Mouse (Mus musculus) kidney, embryonic 15.5 days (tissue): ENCODE results near the gene Erbin. TPM values are rescaled to one million over a fixed set of nuclear protein-coding genes. Genes with fewer than 3 reads are reported as not detected.

ENCODE experiments used
- ATAC-seq: fragments of 200-750 bp; cut with Nextera tagmentation; replicated peaks from 2 replicates; pipeline ENCODE4 v1.8.0; 2017; ENCODE audit warnings: moderate TSS enrichment; ENCODE audit not compliant: low FRiP score
- H3K27ac ChIP-seq: fragments of 300-500 bp; sonication (generic); 2 replicates; pipeline ENCODE4 v1.5.1; 2015; ENCODE audit warnings: mild to moderate bottlenecking, inconsistent platforms
- H3K27me3 ChIP-seq: fragments of 300-500 bp; sonication (generic); 2 replicates; pipeline ENCODE4 v1.6.1; 2015; ENCODE audit warnings: inconsistent platforms
- H3K36me3 ChIP-seq: fragments of 300-500 bp; sonication (generic); 2 replicates; pipeline ENCODE4 v1.6.1; 2015; ENCODE audit warnings: inconsistent platforms
- H3K4me1 ChIP-seq: fragments of 300-500 bp; sonication (generic); 2 replicates; pipeline ENCODE4 v1.6.1; 2015; ENCODE audit warnings: inconsistent platforms
- H3K4me2 ChIP-seq: fragments of 300-500 bp; sonication (generic); 2 replicates; pipeline ENCODE4 v1.6.1; 2015; ENCODE audit warnings: moderate library complexity, mild to moderate bottlenecking, inconsistent platforms
- H3K4me3 ChIP-seq: fragments of 300-500 bp; sonication (generic); replicated peaks from 2 replicates; pipeline ENCODE4 v1.5.1; 2015; ENCODE audit warnings: mild to moderate bottlenecking, inconsistent platforms
- H3K9ac ChIP-seq: fragments of 300-500 bp; sonication (generic); 2 replicates; pipeline ENCODE4 v1.6.1; 2015; ENCODE audit warnings: mild to moderate bottlenecking, inconsistent platforms
- H3K9me3 ChIP-seq: fragments of 300-500 bp; sonication (generic); replicated peaks from 2 replicates; pipeline ENCODE4 v1.6.1; 2016; ENCODE audit warnings: inconsistent platforms
- WGBS: fragments of 180-500 bp; shearing (Covaris S2); methylation state at CpG from one replicate; pipeline ENCODE4 v1.1.7; 2015; ENCODE audit warnings: mixed read lengths; 5-methylcytosine and 5-hydroxymethylcytosine counted together
- polyA plus RNA-seq: library from polyadenylated mRNA; unstranded; fragments of >200 nt; fragmentation: Nextera tagmentation; extraction: Ambion mirVana; gene quantifications from 2 replicates; pipeline ENCODE4 v1.2.1, GENCODE M21; 2015

Gene Erbin
- polyA plus RNA-seq, 1 experiment from 2014 or later: 17.9 TPM

DNA sequence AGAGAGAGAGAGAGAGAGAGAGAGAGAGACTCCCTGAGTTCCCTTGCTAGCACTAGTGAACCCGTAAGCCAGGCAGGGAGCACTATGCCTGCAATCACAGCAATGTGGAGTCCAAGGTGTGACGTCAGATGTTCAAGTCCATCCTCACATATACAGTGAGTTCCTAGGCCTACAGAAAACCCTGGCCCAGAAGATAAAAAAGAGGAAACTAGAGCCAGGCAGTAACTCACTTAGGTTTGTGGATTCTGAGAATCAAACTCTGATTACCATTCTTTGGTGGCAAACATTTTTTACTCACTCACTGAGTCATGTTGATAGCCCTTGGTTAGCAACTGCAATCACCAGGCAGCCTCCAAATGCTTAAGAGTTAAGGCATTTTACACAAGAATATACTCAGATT is 72.7 kb downstream of the Erbin start:
- WGBS: 88% methylated on average over 2 of the region's 2 CpGs
- H3K9me3 ChIP-seq: no peaks in the 10 kb centered on the region
- no peak overlapping the region for H3K27ac ChIP-seq
- no peak overlapping the region for H3K9ac ChIP-seq
- peaks cover 63% of the 10 kb centered on the region for H3K36me3 ChIP-seq
- no peaks in the 10 kb centered on the region for H3K4me1 ChIP-seq
- no peak overlapping the region for H3K4me3 ChIP-seq
- H3K27me3 ChIP-seq: no peaks in the 10 kb centered on the region
- ATAC-seq: no peak
- H3K4me2 ChIP-seq: no peak overlapping the region

DNA sequence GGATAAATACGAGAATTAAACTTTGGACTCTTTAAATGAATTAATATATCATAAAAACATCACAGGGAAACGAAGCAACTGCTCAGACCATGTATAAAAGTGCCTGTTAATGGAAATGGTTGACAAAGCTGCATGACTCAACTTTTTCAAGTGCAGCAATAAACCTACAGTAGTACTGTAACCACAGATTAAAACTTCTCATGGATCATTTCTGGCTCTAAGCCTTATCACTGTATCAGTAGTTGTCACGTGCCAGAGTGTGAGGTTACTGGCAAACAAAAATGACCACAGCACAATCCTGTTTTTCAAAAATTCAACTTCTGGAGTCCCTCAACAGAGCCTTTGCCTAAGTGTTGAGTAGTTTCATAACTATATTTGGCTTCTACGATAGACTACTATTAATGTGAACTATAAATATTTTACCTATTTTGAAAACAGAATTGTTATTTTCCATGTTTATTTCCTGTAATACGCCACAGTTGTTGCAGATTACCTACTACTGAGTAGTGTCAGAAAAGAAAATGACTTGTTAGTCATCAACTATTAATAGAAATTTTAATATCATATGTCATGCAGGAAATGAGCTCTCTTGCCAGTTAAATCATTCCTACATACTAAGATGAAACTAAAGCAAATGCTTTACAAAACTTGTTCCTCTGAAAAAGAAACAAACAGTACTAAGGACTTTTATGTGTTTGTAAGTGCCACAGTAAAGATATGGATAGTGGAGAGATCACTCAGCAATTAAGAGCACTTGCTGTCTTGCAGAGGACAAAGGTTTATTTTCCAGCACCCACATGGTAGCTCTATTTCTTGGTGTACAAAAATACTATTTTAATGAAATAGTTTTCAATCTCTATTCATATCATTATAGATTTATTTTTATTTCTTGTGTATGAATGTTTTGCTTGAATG is 78.8 kb downstream of the Erbin start:
- no peaks in the 10 kb centered on the region for H3K9me3 ChIP-seq
- H3K9ac ChIP-seq: no peak overlapping the region
- H3K36me3 ChIP-seq: peaks cover 76% of the 10 kb centered on the region
- no peak overlapping the region for H3K4me3 ChIP-seq
- no peak overlapping the region for H3K4me2 ChIP-seq
- H3K27me3 ChIP-seq: no peaks in the 10 kb centered on the region
- no peaks in the 10 kb centered on the region for H3K4me1 ChIP-seq
- WGBS: 83% methylated on average over 5 of the region's 5 CpGs
- no peak overlapping the region for H3K27ac ChIP-seq
- no peak for ATAC-seq

DNA sequence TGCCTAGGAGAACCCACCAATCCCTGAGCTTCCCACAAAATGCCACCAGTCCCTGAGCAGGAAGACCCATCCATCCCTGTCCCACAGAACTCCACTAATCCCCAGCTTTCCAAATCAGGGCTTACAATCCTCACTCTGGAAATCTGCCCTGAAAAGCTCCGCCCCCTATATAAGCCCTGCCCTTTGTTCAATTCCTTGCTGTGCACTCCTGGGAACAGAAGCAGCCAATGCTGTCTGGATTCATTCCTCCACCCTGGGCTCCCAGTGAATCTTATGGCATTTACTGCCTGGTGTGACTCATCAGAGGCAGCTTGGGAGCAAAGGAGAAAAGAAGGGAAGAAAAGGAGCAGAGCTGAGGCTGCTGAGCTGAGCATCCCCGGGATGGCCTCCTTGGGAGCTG is 81.7 kb downstream of the Erbin start:
- Histone ChIP-seq H3K4me2 (no peak overlapping the region), H3K9me3 (no peaks in the 10 kb centered on the region), H3K4me1 (no peaks in the 10 kb centered on the region), H3K27me3 (no peaks in the 10 kb centered on the region), H3K9ac (no peak overlapping the region), H3K27ac (no peak overlapping the region), H3K36me3 (peaks cover 70% of the 10 kb centered on the region), H3K4me3 (no peak overlapping the region)
- 94% methylated on average over 2 of the region's 2 CpGs for WGBS
- 0 out of 2 replicates have a peak, but pooled peaks have one; percentile 12 for ATAC-seq

- Histone ChIP-seq H3K27me3 (no peaks in the 10 kb centered on the region), H3K27ac (no peak overlapping the region), H3K9ac (no peak overlapping the region), H3K4me2 (no peak overlapping the region), H3K4me1 (no peaks in the 10 kb centered on the region), H3K9me3 (no peaks in the 10 kb centered on the region), H3K36me3 (peaks cover 52% of the 10 kb centered on the region), H3K4me3 (no peak overlapping the region)
- no peak for ATAC-seq
- WGBS: 63% methylated on average over 2 of the region's 2 CpGs
These were observed 90.6 kb downstream of the Erbin start for GRCm38 (mm10) chr13:103829623-103830135.

DNA sequence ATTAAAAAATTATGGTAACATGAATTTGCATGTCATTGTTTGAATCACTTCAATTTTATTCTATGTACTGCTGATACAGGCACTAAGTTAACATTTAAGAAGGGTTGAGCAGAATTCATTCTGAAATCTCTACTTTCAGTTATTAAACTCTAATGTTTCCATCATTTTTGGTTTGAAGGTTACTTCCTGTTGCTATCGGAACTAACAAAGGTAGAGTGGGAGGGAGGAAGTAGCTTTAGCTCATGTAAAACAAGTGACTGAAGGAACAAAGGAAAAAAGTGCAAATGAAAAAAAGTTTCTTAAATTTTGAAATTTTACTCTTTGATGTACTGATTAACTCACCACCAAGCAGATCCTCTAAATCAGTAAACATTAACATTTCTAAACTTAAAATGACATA is 98.0 kb downstream of the Erbin start:
- Histone ChIP-seq H3K27ac (no peak overlapping the region), H3K4me2 (no peak overlapping the region), H3K9me3 (no peaks in the 10 kb centered on the region), H3K36me3 (peaks cover 60% of the 10 kb centered on the region), H3K4me3 (no peak overlapping the region), H3K9ac (no peak overlapping the region), H3K4me1 (no peaks in the 10 kb centered on the region), H3K27me3 (no peaks in the 10 kb centered on the region)
- WGBS: 88% methylated on average over 1 of the region's 1 CpGs
- no peak for ATAC-seq

DNA sequence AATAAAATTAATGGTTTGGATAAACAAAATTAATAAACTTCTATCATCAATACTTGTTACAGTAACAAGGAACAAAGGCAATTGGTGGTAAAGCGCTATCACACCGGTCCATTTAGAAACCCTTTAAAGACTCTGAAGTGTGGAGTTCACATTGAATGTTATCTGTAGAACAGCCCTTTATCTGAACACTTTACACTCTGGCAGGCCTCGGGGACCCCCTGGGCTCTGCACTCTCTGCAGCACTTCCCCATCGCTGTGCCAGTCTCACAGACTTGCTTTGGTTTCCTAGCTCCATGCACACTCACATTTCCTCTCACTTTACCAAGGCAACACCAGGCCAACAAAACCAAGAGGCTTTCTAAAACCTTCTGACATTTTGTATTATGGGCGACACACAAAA is 100.9 kb downstream of the Erbin start:
- Histone ChIP-seq H3K27me3 (no peaks in the 10 kb centered on the region), H3K4me2 (no peak overlapping the region), H3K9me3 (no peaks in the 10 kb centered on the region), H3K36me3 (peaks cover 69% of the 10 kb centered on the region), H3K4me1 (no peaks in the 10 kb centered on the region), H3K27ac (no peak overlapping the region), H3K4me3 (no peak overlapping the region), H3K9ac (no peak overlapping the region)
- ATAC-seq: no peak
- WGBS: 93% methylated on average over 5 of the region's 5 CpGs

DNA sequence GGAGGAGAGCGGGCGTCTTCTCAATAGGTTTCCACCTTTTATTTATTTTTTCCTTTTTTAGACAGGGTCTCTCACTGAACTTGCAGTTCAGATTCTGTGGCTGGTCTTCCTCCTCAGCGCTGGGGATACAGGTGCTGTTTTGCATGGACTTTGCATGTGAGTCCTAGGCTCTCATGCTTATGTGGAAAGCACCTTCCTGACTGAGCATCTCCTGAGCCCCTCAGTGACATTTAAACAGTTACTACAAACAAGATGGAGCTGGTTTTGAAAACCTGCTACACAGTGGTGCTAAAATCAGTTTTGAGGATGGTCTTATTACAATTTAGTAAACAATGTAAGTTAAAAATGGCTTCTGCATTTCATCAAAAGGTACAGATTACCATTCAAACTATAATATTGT is 102.4 kb downstream of the Erbin start:
- 97% methylated on average over 3 of the region's 3 CpGs for WGBS

GRCm38 (mm10) chr13:103807464-103807863 is 112.8 kb downstream of the Erbin start:
- H3K27me3 ChIP-seq: no peaks in the 10 kb centered on the region
- H3K9me3 ChIP-seq: no peaks in the 10 kb centered on the region
- H3K27ac ChIP-seq: no peak overlapping the region
- H3K4me2 ChIP-seq: no peak overlapping the region
- H3K9ac ChIP-seq: no peak overlapping the region
- WGBS: 61% methylated on average over 5 of the region's 5 CpGs
- no peak for ATAC-seq
- no peak overlapping the region for H3K4me3 ChIP-seq
- H3K36me3 ChIP-seq: peaks cover 1% of the 10 kb centered on the region; the same call in 1 of the 2 replicates
- no peaks in the 10 kb centered on the region for H3K4me1 ChIP-seq

More for the DNA sequence above, 102.4 kb downstream of the Erbin start:
- Histone ChIP-seq H3K4me1 (no peaks in the 10 kb centered on the region), H3K4me3 (no peak overlapping the region), H3K36me3 (peaks cover 60% of the 10 kb centered on the region), H3K4me2 (no peak overlapping the region), H3K9me3 (no peaks in the 10 kb centered on the region), H3K27ac (no peak overlapping the region), H3K27me3 (no peaks in the 10 kb centered on the region), H3K9ac (no peak overlapping the region)
- ATAC-seq: no peak

GRCm38 (mm10) chr13:103806210-103806851 is 114.0 kb downstream of the Erbin start:
- Histone ChIP-seq H3K27me3 (no peaks in the 10 kb centered on the region), H3K4me3 (no peak overlapping the region), H3K36me3 (no peaks in the 10 kb centered on the region), H3K9ac (no peak overlapping the region), H3K4me2 (no peak overlapping the region), H3K27ac (no peak overlapping the region), H3K4me1 (no peaks in the 10 kb centered on the region), H3K9me3 (no peaks in the 10 kb centered on the region)
- WGBS: 53% methylated on average over 6 of the region's 6 CpGs
- ATAC-seq: no peak

DNA sequence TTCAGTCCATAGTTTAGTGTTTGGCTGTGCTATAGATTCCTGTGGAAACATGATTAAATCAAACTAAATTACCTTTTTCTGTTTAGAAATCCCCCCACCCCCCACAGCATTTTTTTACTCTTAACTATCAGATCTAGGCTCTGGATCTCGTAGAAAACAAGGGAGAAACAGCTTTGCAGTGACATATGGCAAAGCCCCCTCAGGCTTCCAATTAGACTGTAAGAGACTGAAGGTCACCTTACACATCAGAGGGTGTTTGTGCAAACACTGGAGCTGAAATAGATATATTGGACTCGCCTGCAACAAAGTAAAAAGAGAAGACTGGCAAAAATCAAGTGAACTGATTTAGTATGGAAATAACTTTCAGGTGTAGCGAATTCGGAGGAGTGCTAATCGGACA is 116.6 kb downstream of the Erbin start:
- Histone ChIP-seq H3K27ac (no peak overlapping the region), H3K27me3 (no peaks in the 10 kb centered on the region), H3K9me3 (no peaks in the 10 kb centered on the region), H3K4me2 (no peak overlapping the region), H3K4me3 (no peak overlapping the region), H3K9ac (no peak overlapping the region), H3K4me1 (no peaks in the 10 kb centered on the region), H3K36me3 (no peaks in the 10 kb centered on the region)
- WGBS: 62% methylated on average over 5 of the region's 5 CpGs
- ATAC-seq: no peak

GRCm38 (mm10) chr13:103801021-103801420 is 119.3 kb downstream of the Erbin start:
- no peak for ATAC-seq
- Histone ChIP-seq H3K4me2 (no peak overlapping the region), H3K4me1 (no peaks in the 10 kb centered on the region), H3K27ac (no peak overlapping the region), H3K36me3 (no peaks in the 10 kb centered on the region), H3K9me3 (no peaks in the 10 kb centered on the region), H3K9ac (no peak overlapping the region), H3K27me3 (no peaks in the 10 kb centered on the region), H3K4me3 (no peak overlapping the region)
- WGBS: 91% methylated on average over 1 of the region's 1 CpGs
